Mouse (Mus musculus) olfactory bulb, adult 2 months (tissue): ENCODE measurements around the gene Slc39a11.

Source experiments
- CTCF ChIP-seq: fragments of 200-500 bp; IDR thresholded peaks from 2 replicates; pipeline ENCODE4 v1.5.1; 2012; ENCODE audit warnings: low read depth, mild to moderate bottlenecking, low read length, moderate library complexity; ENCODE audit not compliant: insufficient read depth
- POLR2A ChIP-seq: fragments of 200-500 bp; IDR thresholded peaks from 2 replicates; pipeline ENCODE4 v1.6.1; 2012; ENCODE audit warnings: mild to moderate bottlenecking, low read depth, low read length, moderate library complexity; ENCODE audit not compliant: insufficient read depth

- TF ChIP-seq CTCF (no peak), POLR2A (no peak)
Measured at GRCm38 (mm10) chr11:113274037-113274436, 375.8 kb downstream of the Slc39a11 start.
